Mouse (Mus musculus): ENCODE data around the gene Anapc10. TPM values are rescaled to one million over a fixed set of nuclear protein-coding genes. Genes with fewer than 3 reads are reported as not detected.

The Anapc10 gene
- polyA plus RNA-seq (2012; rRNA removed), result 2.8 and 3.6 TPM in 2 replicates

DNA sequence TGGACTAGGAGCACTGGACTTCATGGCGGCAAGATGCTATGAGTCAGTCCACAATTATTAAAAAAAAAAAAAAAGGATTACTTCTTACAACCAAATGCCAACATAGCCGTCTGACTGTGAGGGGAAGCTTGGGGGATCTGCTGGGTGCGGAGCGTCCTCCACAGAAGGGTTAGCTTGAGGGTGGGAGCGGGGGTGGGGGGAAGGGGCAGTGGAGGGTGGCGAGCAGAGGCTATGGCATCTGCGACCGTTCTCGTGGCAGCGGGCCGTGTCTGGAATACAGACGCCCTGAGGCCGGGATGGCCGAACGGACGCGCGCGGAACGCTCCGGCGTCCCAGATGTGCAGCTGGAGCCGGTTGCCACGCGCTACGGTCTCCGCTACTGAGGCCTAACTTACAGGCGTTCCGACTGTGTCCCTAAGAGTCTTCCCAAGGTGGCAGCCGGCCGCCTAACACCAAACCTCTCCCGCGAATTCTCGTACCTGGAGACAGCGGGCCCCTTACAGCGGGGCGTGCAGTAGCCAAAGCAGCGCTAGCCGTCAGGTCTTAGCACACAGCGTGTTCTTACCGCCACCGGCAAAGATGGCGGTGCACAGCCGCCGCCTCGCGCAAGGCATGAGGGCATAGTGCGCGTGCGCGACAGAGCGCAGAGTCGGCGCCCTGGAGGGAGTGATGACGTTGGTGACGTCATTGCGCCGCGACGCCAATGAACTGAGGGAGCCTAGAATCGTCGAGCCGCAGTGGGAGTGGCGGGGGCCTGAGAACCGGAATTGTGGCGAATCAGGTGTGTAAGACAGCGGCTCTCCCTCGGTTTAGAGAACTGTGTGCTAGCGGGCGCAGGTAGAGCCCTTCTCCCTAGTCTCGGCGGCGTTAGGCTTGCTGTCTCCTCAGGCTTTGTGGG lies at the start of gene Anapc10, which contains the start of gene Abce1:
TSS of gene Anapc10 (plus strand) at position 757 of the 898 bp plus-strand sequence.
TSS of gene Abce1 (minus strand) at position 677 of the 898 bp plus-strand sequence.

Other genes with a start within 250 kb of the Anapc10 start
- gene Otud4, start 72.2 kb upstream of the Anapc10 start, polyA plus RNA-seq (2012; rRNA removed), result 10.6 and 12.9 TPM in 2 replicates
- 40.8 and 44.2 TPM in 2 replicates for gene Abce1, start 80 bp upstream of the Anapc10 start, polyA plus RNA-seq (2012; rRNA removed)